Mouse (Mus musculus) gonadal fat pad, adult 2 months (tissue): ENCODE data around the gene Armh1. TPM values are rescaled to one million over a fixed set of nuclear protein-coding genes. Genes with fewer than 3 reads are reported as not detected.

Experiments
- DNase-seq: peaks from one replicate; pipeline ENCODE4 v3.0.0-alpha.2; 2012; ENCODE audit warnings: low read depth
- polyA plus RNA-seq: library from polyadenylated mRNA; depleted of rRNA; stranded (reverse); fragments of >200 nt; gene quantifications from 2 replicates; pipeline ENCODE4 v1.2.3, GENCODE M21; 2012; rRNA removed

Gene Armh1
- polyA plus RNA-seq: 1.2 and 1.5 TPM in 2 replicates

DNA sequence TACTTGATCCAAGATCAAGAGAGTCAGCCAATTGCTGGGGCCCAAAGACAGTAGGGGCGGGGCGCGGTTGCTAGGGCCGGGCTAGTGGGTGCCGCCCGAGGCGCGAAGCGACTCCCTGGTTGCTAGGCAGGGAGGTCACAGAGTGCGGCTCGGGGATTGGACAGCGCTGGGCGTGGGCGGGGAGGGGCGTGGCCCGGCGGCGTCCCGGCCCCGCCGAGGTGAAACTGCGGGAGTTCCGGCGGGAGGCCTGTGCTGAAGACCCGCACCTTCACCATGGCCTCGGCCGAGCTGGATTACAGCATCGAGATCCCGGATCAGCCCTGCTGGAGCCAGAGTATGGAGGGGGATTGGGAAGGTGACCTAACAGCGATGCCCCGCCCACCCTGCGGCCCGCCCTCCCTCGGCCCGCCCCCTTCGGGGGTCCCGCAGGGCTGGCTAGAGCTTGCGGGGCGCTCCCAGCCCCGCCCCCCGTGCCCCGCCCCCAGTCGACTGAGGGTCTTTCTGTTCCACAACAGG is at the start of gene Armh1, which contains the start of gene Tmem53:
Armh1 (minus strand) TSS at position 325 of the 516 bp plus-strand sequence.
Tmem53 (plus strand) TSS at position 151 of the 516 bp plus-strand sequence.
- DNase-seq: no peak

DNA sequence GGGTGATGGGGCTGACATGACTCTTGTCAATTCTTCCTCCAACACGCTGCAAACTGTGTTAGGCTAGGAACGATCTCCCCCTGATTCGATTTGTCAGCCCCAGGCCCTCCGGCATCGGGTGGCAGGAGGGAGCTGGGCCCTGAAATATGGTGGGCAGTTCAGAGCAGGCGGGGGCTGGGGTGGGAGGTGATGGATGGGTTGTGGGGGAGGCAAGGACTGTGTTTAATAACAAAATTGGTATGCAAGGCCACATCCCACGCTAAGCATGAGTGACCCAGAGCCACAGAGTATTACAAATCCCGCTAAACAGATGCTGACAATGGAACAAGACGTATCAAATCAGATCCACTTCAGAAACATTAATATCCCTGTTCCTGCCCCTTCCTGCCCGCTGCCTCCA is 48.0 kb upstream of the Armh1 start:
- no peak for DNase-seq

DNA sequence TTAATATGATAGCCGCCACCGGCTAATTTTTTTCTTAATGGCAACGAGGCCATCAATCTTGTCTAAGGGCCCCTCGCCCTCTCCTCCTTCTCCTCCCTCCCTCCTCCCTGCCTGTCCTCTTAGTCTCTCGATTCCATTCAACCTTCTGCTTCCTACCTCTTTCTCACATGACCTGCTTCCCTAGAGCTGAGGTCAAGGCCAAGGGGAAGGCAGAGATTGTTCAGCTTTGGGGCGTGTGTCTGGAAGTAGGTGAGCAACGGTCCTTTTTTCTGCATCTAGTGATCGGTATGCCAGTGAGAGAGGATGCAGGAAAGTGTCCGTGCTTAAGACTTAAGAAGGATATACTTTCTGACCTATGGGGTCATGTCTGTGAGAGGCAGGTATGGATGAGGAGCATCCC is 45.9 kb upstream of the Armh1 start:
- no peak for DNase-seq

DNA sequence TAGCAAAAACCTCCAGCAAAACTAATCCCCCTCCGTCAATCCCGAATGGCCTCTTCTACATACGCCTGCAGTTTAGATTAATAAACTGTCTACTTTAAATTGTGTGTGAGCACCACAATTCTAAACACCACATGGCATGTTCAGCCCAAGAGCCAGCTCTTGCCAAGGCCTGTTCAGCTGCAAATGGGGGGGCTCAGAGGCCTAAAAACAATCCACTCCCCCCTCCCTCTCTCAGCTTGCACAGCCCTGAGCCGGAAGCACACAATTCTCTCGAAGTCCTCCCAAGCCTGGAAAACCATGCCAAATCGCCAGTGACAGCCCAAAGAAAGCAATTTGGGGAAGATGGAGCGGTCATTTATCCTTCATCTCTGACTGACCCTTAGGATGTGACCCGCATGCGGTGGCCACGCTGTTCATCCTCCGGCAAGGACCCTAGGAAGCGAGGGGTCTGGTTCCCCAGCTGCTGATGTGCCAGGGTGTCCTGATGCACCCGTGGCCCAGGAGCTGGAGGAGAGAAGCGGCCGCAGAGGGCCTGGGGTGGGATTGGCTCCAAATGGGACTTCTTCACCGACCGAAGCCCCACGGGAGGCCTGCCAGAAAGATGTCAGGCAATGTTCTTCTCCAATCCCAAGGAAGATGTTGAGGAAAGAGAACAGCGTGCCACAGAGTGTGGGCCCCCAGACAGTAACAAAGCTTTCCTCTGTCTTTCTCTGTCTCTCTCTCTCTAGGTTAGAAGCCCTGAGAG is 45.1 kb upstream of the Armh1 start:
- DNase-seq: no peak

DNA sequence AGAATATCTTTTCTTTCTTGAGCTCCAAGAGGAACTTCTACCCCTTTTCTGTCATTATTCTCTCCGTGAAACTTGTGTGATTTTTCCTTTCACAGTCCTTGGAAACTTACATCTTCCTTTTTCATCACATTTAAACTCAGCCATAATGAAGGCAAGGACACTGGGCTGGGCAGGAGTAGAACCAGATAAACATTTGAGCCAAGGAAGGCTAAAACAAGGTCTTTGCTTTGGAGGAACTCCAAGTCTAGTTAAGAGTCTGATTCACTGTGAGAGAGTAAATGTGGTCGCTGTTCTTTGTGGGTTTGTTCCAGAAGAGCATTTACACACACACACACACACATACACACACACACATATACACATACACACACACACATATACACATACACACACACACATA is 39.8 kb upstream of the Armh1 start:
- no peak for DNase-seq

DNA sequence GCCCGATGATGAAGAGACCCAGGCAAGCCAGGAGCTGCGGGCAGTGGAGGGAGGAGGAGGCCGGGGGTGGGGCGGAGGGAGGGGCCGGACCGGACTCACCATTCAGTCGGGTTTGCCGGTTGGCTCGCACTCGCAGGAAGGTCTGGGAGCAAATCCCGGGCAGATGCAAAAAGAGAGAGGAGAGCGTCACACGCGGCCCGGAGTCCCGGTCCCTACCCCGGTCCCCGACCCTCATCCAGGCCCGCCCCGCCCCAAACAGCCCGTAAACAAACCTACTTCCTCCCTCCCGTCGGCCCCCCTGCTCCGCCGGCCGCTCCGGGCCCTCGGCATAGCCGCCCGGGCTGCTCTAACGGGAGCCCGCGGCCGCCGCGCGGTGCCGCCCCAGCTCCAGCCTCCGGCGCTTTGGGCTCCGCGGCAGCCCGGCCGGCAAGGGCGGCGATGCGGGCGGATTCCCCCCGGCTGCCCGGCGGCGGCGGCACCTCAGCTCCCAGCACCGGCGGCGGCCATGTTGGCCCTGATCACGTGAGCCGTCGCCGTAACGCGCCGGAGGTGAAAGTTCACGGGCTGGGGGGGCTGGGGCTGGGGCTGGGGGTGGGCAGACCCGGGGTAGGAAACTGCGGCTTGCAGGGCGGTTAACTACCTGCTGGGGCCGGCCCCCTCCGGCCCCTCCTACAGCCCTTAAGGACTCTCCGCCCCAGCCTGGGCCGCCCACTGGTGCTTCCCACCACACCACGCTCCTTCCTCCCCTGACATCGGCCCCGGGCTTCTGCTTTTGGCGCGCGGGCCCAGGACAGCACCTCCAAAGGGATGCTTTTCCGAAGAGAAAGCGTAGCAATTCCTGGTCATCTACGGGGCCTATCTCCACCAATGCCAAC is 37.2 kb upstream of the Armh1 start:
- no peak for DNase-seq

DNA sequence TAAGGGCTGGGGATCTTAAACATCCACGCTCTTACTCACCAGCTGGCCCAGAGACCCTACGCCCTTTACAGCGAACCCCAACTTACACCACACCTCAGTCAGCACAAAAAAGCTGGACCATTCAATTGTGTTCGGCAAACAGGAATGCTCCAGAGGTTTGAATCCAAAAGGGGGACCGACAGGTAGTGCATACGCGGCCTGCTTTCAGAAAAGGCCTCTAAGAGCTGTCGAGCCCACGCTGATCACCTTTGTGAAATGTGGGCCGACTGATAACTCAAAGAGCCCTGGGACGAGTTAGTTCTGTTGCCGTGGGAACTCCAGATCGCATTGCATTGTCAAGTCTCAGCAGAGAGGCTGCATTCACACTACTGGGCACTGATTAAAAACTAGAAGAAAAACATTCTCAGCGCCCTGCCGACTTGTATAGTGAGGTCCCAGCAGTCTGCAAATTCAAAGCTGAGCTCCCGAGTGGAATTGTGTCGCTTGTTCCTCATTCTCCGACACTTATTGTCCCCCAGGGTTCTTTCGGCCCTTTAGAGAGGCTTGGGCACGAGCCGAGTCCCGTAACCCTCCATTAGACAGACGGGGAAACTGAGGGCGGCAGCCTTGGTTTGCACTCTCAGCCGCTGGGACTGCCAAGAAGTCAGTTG is 36.5 kb upstream of the Armh1 start:
- no peak for DNase-seq

DNA sequence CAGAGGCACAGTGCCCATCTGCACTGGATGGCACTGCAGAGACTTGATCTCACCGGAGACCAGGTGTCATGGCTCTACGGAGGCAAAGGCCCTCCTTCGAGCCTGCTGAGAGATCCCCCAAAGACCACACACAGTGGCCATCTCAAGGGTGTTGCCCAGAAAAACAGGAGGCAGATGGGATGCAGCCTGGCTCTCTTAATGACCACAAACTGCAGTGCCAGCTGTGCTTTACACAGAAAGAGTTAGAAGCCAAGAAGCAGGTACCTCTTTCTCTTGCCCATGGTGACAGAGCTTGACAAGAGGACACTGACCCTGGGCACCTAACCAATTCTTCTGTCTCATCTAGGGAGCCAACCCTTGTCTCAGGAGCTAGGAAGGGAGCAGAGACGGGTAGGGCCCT is 32.4 kb upstream of the Armh1 start:
- no peak for DNase-seq

DNA sequence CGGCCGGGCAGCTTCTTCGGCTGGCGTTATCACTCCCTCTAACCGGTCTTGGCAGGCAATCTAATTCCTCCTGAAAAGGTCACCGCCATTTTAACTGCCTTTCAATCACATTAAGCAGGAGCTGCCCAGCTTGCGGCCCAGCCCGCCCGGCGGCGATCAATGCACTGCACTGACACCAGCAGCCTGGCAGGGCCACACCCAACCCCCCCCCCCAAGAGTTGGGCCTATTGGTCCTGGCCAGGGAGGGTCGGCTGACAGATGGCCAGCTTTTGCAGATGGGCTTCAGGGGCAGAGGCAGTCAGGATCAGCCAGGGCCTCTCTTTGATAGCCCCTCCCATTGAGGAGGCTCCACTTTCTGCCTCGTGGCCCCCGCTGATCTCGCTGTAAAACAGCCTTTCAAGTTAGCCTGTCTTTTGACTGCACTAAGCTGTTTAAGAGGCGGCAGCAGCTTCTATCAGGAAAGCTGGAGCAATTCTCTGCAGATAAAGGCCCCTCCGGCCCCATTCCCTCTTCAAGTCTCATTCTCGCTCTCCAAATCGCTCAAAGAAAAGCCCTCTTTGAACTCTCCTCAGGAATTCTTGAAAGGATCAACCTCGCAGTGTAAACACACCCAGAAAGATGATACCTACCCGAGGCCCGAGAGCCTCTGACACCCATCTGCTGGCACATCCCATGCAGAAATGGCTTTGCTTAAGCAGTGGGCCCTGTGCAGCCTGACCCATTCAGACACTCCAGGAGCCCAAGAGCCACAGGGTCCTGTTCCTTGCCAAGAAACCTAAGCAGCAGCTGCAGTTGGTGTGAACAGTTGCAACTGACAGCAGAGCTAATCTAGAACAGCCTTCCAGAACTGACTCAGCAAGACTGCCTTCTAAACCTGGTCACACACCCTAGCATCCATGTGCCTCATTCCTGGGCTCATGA is 31.6 kb upstream of the Armh1 start:
- DNase-seq: no peak

DNA sequence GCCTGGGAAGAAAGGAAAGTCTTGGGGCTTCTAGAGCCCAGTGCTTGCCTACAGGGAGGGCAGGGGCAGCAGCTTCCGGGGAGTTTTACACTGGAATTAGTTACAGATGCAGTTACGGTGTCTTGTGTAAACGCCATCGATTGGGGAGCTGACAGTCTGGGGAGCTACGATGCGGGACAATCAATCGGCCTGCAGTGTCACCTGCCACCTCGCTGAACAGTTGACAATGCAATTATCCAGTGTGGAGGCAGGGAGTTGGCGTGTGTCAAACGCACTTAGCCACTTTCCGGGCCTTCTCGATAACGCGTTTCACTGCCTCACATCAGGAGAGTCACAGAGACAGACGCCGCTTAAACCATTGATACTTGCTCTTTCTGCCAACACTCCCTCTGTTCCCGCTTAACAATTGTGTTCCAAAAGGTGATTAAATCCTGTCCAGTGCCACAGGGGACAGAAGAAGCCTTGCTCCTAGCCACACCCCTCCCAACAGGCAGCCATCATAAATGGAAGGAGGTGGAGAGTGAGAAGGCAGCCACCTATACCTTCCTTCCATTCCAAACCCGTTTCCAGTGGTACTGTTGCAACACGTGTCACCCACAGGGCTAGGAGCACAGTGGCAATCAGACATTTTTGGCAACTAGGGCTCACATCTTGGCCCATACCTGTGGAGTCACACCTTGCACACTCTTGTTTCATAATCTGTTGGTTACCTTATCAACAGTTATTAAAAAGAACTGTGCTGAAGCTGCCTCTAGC is 29.3 kb upstream of the Armh1 start:
- peak; percentile 75 for DNase-seq

DNA sequence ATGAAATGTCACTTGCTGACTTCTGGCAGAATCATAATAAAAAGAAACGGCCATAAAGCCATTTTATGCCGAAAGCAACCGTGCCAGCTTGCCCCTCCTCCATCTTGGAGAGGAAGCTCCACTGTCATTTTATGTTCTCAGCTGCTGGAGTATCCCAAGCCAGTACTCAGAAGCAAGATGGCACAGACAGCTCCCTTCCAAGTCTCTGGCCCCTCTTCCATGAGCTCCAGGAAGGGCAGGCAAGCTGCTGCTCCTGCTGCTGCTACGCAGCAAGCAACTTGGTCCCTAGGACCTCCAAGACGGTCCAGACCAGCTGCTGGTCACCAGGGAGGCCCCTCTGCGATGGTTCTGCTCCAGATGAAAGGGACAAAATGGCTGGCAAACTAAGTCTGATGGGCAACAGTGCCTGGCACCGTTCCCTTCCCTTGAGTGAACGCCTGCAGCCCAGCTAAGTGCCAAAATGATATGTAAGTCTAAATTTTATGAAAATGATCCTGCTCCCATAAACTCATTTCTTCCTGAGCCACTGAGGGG is 28.5 kb upstream of the Armh1 start:
- no peak for DNase-seq

DNA sequence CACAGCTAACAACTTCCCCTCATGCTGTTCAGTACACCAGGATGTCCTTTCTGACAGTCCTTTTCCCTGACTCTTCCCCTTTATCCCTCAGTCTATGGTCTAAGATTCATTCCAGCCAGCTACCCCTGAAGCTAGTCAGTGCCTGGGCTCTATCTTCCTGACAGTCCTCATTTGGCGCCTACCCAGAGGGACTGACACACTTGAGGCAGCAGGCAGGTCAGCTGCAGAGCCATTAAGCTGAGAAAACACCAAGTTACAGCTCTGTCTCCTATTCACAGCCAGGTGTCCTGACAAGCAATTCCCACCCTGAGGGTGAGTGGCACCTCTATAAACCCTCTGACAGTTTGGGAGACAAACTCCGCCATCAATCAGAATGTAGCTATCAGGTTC is 27.3 kb upstream of the Armh1 start:
- no peak for DNase-seq

DNA sequence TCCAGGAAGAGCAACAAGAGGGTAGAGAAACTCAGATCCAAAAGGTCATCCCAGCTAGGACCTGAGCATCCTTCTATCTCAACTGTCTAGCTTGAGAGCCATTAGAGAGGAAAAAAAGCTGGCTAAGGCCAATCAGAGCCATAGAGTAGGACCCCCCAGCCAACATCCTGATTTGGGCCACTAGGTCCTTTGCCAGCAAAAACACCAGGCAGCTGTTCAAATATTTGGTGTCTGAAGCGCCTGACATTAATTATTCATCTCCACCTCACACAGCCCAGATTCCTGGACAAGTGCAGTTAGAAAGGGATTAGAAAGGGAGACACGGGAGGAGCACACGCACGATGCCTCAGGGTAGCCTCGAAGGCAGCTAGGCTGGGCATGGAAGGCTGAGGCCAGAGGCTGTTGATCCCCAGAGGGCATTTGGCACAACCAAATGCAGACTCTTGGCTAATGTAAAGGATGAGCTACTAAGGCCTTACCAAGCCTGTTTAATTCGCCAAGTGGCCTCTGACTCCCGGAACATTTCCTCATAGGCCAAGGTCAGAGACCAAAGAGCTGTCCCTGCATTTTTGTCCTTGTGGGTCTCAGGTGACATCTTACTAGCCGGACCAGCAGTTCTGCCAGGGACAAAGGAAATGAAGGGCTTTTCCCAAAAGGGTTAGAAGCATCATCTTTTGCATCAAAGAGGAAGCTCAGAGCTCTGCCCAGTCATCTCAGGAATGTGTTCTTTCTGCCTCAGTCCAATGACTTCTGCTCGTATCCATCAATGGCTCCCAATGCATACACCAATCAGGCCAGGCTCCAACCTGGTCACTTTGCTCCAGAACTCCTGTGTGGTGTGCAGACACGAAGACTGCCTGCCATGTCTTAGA is 26.7 kb upstream of the Armh1 start:
- DNase-seq: no peak

DNA sequence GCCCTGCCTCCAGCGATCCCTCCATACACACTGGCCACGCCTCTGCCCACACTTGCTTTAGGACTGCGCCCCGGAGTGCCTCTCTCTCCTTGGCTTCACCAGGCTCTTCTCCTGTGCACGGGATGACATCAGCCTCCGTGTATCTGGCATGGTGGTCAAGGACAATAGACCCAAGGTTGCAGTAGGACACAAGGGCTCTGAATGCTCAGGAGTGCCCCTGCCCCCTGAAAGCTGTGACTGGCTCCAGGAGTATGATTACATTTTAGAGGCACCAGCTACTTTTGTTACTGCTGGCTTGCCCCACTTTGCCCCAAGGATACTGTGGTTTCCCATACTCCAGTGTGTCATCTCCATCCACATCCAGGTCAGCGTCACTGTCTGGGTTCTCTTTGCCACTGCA is 25.8 kb upstream of the Armh1 start:
- no peak for DNase-seq

DNA sequence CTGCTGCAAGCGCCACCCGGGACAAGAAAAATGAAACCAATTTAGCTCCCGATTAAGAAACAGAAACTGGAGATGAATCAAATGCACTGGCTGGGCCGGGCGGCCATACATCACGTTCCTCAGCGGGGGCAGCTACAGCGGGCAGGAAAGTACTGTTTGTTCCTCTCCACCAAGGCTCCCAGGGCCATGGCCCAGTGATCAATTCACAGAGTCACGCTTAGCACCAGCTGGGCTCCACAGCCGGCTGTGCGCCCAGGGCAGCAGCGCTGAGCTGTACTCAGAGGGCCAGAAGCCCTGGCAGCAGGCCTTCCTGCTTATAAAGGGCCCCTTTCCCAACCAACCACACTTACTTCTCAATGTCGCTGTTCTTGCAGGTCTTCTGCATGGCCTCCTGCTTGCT is 25.1 kb upstream of the Armh1 start:
- DNase-seq: no peak

DNA sequence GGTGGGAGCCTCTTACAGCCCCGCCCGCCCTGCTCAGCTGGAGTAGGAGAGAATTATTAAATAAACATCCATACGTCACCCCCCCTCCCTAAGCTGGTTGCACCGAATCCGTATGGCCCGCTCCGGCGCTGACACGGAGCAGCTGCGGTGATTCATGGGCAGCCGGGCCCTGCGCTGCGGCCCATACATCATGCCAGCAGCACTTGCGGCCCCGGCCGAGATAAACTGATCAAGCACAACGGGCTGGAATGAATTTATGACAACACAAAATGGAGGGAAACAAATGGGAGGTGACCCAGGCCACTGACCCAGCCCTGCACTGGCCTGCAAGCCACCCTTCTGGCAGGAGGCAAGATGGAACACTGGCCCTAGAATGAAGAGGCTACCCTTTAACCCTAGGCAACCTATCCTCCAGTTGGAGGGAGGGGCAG is 24.4 kb upstream of the Armh1 start:
- no peak for DNase-seq

DNA sequence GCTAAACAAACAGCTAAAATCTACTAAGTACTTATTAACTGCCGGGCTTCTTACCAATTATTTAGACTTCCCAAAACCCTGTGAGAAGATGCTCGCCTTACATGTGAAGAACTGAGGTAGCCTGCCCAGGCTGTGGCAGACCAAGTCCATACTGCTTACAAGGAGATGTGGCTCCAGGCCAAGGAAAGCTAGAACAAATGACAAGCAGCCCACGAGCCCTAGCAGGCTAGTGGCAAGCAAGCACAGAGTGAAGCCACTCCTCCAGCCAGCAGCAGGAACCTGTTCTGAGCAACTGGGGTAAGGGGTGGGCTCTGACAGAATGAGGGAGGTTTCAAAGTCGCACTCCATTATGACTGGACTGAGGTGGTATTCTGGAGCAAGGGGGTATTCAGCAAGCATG is 22.8 kb upstream of the Armh1 start:
- DNase-seq: no peak

DNA sequence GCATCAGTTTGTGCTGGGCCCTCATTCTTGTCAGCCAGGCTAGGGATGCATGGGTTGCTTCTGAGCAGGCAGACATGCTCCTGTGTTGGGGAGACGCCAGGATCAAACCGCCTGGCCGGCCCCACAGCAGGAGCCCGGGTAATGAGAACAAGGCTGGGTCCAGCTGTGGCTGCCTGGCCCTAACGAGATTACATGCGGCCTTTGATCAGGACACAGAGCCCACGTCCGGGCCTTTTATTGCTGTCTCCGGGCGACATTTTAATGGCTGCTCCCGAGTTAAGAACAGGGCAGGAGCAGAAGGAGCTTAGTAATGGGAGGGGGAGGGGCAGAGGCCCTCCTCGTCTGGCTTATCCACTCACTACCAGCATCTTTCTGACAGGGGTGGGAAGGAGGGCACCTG is 20.5 kb upstream of the Armh1 start:
- DNase-seq: no peak

DNA sequence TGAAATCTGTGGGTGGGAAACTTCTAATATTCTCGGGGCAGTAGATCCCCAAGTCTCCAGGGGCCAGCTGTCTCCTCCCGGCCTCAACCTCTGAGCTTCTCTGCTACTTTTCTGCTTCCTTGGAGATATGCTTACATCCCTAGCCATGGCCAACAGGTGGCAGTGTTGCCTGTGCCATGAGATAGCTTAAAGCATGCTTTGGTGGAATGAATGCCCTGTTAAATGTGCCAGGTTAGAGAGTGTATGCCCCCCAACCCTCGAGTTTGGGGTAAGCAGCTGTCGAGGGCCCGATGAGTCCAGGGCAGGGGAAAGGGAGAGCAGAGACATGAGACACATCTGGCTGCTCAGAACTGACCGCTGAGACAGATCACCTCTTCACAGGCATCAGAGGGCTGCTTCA is 18.4 kb upstream of the Armh1 start:
- no peak for DNase-seq
